Mouse (Mus musculus) c-Kit-positive CD71-negative TER-119-negative erythroid progenitor cells, embryonic 14.5 days (primary cell): ENCODE data around the gene Gpm6b.

Experiments
- DNase-seq: peaks from one replicate; pipeline ENCODE4 v3.0.0-alpha.2; 2013; ENCODE audit warnings: low read depth

Gpm6b gene

DNA sequence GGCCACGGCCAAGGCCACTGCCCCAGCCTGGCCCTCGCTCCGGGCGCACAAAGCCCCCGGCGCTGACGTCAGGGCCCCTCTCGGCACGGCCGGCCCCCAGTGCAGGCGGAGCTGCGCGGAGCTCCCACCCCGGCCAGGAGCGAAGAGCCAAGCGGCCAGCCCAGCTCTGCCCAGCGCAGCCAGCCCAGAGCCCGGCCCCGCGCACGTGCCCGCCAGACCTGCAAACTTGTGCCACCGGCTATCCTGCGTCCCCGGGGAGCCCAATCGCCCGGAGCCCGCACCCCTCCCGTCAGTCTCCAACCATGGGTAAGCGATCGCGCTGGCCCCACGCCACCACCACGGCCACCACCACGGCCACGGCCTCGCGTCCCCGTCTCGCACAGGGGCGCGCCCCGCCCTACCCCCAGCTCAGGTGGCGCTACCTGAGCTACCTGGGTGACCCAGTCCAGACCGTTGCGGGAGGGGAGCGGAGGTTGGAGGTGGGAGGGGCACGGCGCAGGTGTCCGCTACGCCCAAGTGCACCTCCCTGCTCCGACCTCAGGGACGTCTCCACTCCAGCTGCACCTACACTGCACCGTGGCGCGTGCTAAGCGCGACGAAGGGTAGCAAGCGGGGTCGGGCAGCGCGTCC is at the start of gene Gpm6b:
Gpm6b (plus strand) TSS at position 81 of the 630 bp plus-strand sequence.
- DNase-seq: no peak

DNA sequence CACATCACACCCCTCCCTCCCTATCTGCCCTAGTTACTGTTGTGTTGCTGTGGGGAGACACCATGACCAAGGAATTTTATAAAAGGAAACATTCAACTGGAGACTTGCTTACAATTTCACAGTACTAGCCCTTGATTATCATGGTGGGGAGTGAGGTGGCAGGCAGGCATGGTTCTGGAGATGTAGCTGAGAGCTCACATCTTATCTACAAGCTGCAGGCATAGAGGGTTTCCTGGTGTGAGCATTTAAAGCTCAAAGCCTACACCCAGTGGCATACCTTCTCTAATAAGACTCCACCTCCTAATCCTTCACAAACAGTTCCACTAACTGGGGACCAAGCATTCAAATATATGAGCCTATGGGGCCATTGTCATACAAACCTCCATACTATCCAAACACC is 42.4 kb upstream of the Gpm6b start:
- DNase-seq: no peak

DNA sequence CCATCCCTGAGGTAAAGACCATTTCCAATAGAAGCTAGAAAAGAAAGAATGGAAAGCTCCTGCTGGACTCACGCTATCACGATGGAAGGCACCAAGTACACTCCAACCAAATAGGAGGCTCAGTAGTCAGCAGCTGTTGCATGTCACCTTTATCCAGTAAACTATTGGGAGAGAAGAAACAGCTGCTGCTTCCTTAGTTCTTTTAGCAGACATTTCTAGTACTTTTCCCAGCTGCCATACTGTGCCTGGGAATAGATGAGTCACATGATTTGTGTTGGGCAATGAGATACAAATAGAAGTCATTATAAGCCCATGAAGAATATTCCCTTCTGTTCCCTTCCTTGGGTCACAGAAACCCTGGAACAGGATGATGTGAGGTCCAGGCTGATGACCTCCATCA is 40.4 kb upstream of the Gpm6b start:
- DNase-seq: no peak

DNA sequence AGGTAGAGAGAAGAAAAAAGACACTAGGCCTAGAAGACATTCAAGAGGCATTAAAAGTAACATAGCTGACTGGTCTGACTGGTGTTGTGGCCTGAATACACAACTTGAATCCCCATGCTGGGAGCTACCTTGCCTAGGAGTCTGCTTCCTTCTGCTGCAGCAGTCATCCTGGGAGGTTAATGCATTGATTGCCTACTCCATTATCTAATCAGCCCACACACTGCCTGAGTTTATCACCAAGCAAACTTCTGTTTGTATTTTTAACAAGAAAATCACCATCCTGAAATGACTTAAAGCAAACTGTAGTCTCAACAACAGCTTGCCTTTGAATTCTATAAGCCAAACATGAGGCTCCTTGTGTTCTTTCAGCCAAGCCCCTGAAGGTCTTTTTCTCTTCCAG is 38.9 kb upstream of the Gpm6b start:
- DNase-seq: no peak

DNA sequence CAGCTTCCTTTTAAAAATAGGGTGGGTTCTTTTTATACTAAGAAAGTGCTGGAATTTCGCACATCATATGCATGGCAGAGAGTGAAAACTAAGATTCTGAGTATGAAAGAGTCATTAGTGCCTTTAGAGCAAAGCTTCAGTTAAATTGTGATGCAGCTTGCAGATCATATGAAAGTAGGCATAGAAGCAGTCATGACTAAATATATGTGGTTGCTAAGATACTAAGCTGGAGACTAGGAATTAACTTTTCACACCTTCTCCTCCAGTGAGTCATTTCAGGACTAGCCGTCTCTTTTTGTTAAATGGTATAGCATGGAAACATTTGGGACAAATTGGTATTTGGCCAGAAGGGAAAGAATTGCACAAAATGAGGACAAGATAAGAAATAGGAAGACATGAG is 24.1 kb upstream of the Gpm6b start:
- DNase-seq: no peak

DNA sequence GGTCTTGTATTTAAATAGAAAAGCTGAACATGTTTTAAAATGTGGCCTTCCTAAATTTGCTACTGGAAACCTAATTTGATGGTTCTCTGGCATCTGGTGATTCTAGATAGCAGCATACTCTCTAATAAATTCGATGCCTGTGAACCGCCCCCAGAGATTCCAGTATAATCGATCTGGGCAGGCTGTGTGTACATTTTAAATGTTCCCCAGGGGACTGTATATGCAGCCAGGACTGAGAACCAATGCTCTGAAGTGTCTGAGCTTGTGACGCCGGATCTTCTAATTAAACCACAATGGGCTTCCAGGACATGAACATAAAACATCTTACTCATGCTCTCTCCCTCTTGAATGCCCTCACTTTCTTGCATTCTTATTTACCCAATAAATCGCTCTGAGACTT is 22.5 kb upstream of the Gpm6b start:
- no peak for DNase-seq

DNA sequence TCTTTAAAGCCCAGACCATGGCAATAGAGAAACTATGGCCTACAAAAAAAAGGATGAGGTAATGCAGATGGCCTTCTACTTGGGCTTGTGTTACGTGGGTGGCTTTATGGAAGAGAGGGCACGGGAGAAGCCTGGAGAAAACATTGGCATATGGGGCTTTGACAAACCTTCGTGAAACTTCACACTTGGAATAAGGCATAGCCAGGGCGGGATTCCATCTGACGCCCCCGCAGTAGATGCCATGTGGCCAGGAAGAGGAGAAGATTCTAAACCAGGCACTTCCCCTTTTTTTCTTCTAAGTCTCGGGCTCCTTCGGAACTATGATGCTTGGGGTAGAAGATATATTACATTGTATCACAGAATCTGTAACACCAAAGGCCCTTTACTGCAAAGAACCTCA is 22.0 kb upstream of the Gpm6b start:
- no peak for DNase-seq

DNA sequence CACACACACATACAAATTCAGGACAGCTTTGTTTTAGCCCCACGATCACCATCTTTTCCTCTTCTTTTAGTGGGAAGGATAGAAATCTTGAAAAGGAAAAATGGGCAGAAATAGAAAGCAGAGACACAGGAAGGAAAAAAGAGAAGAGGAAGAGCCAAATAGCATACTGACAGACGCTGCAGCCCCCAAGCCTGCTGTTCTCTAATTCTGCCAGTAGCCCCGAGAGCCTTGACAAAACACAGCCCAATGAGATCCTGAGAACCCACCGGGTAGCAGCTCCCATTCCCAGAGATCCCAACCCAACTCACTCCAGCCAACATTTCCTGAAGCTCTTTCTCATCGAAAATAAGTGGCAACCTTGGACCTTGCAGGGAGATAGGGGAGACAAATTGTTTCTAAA is 19.4 kb upstream of the Gpm6b start:
- no peak for DNase-seq

DNA sequence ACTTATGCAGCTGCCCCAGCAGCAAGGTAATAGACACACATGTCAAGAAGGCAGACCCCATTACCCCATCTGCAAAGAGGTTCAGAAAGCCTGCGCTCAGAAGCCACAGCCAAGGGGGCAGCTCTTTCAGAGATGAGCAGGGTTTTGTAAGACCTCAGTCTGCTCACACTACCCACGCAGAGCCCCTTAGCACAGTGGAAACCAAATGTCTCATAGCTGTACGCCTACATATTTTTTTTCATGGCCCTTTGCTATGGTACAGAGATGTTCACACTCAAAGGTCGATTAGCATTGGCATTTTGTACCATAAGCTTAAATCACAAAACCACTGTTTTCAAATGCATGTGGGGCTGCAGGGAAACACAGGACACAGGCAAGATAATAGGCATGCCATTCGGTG is 11.9 kb upstream of the Gpm6b start:
- no peak for DNase-seq

DNA sequence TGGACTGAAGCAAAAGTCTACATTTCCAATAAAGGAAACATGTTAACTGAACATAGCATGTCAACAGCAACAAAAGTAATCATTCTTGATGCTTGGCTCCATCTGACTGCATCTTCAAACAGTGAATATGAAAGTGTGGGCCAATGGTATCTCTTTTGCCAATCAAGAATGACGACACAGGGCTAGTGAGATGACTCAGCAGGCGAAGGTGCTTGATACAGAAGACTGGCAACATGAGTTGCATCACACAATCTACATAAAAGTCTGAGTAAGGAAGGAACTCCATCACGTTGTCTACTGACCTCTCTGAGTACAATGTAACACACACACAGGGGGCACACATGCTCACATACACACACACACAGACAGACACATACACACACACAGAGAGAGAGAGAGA is 9.0 kb upstream of the Gpm6b start:
- no peak for DNase-seq

DNA sequence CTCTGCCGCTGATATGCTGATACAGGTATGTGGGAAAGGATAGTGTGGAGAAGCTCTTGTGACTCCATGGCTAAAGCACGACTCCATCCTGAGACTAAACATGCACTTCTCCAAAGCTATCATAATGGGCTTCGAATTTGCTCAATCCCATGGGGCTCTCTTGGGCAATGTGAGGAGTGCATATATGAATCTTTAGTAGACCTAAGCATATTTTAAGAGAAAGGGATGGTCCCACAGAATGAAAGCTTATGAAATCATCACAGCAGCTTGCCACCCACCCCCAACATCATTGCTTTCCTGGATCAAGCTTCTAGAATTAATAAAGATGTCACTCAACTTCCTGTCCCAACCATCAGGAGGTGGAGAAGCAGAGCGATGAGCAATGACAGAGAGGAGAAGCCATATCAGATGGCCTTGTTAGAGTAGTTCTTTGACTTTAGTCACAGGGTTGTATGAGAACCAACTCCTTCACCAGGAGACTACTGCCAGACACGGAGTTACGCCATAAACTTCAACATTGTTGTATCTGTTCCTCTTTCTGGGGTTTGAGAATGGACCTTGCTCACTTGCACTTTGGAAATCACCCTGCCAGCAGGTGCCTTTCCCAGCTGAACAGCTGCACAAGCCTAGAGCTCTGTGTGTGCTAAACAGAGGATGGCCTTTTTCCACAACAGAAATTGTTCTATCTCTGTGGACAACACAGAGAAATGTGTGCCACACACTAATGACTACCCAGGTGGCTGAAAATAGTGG is 8.0 kb upstream of the Gpm6b start:
- DNase-seq: no peak

DNA sequence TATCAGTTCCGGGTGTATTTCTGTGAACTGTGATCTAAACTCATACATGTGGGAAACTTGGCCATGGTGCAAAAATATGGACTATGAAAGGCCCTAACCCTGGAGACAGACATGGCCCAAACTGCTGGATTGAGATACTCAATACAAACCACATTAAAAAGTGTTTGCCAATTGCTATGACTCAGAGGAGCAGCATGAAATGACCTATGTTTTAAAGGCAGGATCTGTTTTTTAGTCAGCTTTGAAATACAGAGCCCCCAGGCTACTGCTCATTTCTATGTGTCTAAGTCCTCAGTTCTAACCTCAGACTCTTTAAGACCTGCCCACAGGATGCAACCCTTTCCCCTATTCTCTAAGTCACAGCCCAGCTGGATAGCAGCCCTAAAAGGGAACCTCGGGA is 2.6 kb upstream of the Gpm6b start:
- no peak for DNase-seq

DNA sequence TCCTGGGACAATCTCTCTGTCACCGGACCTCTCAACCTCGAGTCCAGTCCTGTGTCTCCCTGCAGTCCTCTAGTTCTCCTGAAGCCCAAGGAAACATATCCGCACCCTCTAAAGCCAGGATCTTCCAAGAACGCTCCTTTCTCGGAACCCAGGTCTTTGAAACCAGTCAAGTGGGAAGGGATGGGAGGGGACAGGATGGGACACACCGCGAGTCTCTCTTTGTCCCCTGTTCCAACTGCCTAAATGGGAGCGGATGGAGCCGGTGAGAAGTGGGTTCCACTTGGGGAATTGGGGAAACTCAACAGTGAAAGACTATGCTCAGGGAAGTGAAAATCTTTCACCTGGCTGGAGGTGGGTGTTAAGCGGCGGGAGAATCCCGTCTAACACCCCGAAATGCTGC is 809 bp downstream of the Gpm6b start:
- no peak for DNase-seq

DNA sequence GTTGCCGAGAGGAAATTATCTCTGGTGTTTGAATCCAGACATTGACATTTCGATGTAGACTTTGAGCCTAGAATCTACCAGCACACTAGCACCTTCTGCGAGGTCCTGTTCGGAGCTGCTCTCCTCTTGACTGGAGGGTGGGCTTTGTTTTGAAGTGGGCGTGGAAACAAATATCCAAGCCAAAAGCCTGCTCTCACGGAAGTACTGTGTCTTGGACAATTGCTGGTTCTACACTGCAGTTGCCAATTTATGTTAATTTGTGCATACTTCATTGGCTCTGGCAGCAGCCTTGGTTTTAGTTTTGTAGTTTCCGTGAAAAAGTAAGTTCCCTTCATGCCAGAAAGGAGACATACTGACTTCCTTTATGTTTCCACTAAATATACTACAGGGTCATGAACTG is 2.0 kb downstream of the Gpm6b start:
- DNase-seq: no peak

DNA sequence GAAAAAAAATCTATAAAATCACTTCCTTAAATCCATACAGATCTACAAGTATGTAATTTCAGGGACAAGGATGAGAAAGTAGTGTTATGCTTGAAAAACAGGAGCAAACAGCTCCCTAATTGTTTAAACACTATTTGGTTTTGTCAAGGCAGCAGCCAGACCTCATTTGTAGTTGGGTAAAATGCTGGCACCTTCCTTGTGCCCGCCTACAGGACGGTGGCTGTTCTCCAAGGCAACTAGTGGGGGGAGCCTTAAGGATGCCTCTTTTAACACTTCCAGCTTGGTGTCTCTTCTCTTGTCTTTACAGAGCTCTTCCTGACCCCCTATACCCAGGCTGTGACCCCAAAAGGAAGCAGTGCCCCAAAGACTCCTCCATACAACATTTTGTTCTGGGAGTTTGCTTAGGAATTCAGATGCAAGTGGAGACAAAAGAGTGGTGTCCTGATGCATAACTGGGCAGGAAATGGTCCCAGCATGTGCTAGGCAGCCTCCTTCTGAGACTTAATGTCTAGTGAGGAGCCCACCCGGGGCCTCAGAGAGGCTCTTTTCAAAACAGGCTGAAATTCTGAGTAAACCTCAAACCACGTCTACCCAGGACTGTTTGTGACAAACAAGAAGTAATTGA is 4.7 kb downstream of the Gpm6b start:
- DNase-seq: no peak

DNA sequence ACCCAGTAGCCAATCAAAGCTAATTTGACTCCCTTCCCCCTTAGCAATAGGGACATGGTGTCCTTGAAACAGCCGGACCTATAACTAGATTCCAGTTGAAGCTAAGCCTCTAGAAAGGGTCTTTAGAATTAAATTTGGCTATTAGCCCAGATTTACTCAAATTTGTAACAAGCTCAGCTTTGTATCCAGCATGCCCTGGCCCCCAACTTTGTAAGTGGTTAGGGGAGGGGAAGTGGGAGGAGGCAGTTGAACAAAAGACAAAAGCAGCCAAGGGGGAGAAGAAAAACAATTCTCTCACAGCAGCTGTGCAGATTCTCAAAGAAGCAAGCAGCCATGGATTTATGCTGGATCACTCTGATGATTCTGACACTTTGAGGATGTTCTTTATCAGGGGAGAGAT is 32.8 kb downstream of the Gpm6b start:
- DNase-seq: no peak

DNA sequence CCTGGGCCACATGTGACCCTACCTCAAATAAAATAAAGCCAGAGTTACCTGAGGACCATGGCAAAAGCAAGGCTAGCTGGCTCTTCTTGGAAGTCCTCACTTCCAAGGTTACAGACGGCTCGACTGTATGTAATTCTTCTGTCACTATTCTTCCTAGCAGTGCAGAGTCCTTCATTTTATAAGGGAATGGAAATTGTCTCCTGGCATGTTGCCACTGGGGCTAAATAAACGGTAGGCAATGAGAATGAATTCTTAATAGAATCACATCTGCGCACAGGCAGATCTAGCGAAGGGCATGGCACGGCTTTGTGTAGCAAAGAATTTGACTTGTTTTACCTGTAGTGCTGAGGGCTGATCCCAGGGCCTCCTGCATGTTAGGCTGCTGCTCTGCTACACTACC is 33.9 kb downstream of the Gpm6b start:
- DNase-seq: no peak

DNA sequence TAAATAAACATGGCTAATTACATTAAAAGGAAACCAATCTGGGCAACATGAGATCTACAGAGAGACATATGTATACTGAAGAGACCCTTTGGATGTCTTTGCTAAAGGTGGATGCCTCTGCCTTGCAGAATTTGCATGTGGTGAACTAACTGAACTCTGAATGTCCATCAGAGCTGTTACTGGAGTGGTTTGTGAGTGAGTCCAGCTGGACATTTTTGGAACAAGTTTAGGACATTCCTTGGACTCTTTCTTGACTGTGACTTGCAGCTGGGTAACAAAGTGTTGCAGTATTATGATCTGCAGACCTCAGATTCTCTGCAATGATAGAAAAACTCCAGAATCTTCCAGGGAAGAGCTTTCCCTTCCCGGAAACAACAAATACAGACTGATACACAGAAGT is 41.1 kb downstream of the Gpm6b start:
- no peak for DNase-seq

DNA sequence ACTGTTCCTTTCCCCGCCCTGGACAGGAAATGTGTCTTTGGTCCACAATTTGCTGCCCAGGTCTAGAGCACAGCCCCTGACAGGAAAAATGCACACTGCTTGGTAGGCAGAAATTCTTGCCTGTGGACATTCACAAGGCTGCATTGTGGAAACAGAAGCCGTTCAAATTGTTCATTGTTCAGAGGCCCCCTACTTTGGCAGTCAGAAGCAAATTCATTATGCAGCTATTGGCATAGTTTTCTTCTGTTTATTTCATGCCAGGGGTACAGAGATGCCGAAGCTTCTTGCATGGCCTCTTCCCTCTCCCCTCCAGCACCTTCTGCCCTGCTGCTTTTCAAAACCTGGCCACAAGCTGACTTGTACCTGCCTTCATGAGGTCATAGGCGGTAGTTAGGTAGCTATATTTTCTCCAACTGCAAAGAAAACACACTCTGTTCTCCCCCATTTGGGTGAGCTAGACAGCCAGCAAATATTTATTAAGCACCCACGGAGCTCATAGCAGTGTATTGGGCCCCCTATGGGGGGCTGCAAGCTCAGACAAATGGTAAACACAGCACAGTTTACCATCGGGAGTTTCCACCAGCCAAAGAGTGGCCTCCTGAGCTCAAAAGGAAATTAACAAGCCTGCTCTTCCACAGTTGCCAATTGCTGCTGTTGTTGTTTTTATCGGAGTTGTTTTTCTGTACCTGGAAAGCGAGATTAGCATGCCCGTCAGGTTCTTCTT is 48.2 kb downstream of the Gpm6b start:
- no peak for DNase-seq

DNA sequence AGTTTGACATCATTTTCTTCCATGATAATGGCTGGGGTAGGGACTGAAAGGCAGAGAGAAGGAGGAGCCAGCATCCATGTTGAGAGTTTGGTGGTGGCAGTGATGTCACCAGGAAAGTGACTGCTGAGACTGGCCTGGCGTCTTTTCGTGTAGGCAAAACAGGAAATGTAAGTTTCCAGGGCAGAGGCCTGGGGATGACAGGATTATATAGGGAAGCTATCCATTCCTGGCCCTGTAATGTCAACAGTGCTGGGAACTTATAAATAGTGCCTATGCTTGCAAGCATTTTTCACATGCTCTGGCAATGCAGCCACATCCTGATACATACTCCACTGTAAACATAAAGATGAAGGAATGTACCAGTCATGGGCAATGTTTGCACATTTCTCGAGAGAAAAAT is 52.6 kb downstream of the Gpm6b start:
- DNase-seq: no peak

DNA sequence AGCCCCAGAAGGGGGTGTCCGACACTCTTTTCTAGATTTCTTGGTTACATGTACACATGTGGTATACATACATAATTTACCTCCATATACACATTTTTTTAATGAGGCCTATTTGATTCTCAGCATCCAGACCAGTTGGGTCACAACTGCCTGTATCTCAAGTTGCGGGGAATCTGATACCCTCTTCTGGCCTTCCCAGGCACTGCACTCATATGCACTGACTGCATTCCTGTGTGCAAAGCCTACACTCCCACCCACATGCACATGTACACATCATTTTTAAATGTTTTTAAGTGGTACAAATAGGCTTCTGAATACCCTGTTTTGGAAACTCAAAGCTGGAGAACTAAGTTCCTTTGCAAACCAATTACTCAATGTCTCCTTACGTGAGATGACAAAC is 54.8 kb downstream of the Gpm6b start:
- DNase-seq: no peak

DNA sequence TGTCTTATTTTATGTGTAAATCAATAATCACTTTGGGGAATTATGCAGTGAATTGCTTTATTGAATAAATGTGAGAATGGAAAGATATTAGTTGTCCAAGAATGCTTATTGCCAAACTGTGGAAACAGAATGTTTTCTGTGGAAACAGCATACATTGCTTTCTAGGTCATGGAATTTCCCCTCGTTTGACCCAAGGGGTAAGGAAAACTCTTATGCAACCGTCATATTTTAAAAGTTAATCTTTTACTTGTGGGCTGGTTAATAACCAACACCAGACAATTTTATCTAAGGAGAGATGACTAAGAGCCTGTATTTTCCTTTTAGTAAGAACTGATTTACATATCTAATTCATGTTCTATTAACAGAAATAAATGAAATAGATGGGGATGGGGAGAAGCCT is 64.1 kb downstream of the Gpm6b start:
- DNase-seq: no peak

DNA sequence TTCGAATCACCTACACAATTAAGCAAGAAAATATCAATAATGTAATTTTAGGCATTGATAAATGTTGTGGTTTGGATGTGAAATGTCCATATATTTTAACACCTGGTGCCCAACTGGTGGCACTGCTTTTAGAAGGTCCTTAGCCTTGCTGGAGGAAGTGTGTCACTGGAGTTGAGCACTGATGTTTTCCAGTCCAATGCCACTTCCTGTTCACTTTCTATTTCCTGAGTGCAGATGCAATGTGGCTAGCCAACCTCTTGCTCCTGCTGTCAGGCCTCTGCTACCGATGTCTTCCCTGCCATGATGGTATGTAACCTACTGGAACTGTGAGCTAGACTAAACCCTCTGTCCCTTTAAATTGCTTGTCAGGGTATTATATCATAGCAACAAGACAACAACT is 65.6 kb downstream of the Gpm6b start:
- no peak for DNase-seq
